Mouse (Mus musculus): Measurements from ENCODE around the gene Olfr683. TPM values are rescaled to one million over a fixed set of nuclear protein-coding genes. Genes with fewer than 3 reads are reported as not detected.

Gene Olfr683
- polyA plus RNA-seq (2014; fragmentation: Illumina TruSeq; extraction: RNeasy Lipid Tissue Mini Kit (QIAGEN cat#74804); ENCODE audit: low read depth, low replicate concordance): not detected

DNA sequence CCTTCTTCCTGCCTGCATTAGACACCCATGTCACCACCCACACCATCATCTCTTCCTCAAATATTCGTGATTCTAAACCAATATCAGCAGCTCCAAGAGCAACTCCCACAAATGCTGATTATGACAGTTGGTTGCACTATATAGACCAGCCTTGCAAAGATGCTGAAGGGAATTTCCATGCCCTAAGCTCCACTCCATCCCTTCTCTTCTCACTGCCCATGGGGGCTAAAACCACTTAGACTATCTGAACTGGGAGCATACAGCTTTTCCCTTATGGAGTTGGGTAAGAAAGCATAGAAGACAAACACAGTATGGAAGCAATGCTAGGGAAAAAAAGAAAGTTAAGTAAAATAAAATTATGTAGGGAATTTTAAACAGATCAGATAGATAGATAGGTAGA, at the start of gene Olfr683:
Gene Olfr683 (minus strand): TSS at position 101 of the 400 bp plus-strand sequence.

DNA sequence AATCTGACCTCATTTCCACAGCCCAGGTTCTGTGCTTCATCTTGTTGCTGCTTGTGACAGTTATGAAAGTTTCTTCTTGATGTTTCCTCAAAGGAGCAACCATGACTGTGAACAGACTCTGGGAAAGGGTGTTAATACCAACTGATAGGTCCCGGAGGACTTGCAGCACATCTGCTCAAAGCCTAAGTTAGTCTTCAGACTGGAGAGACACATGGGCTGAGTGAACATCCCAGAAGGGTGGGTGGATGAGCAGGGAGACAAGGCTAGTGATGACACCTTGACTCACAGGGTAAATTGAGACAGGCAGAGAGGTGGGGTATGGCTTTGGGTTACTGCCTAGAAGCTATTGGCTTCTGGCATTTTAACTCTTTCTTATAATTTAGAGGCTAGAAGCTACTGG, 39.1 kb upstream of the Olfr683 start, which contains the start of gene Olfr685:
Gene Olfr685 (minus strand): TSS at position 101 of the 400 bp plus-strand sequence.

DNA sequence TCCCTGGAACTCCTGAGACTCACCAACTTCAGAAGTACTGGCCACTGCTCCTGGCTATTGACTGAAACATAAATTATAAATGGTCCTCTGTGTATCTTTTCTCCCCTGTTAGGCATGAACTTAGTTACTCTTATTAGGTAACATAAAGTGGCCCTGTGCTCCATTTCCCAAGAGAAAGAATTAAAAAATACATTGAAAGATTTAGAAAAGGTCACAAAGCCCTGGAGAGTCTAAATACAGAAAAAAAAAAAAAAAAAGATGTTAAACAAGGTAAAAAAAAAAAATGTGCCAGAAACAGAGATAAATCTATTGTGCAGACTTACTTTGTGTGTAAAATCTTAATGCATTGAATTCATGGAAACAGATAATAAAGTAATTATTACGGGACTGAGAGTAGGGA, 16.7 kb upstream of the Olfr683 start, which contains the start of gene Olfr684:
Gene Olfr684 (minus strand): TSS at position 101 of the 400 bp plus-strand sequence.

DNA sequence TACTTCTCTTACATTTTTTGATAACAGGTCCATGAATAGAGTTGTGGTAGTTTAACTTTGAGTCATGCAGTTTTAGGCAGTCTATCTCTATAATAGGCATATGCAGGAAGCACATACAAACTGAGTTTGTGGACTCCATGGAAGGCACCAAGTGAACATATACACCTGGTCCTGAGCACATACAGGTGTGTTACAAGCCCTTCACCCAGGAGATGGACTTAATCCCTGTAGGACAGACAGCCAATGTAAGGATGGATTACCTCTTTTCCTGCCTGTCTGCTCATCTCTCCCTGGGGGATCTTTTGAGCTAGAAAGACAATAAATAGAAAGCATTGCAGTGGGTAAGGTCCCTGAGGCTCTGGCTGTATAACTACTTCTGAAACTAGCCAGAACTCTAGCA, 30.3 kb downstream of the Olfr683 start, which contains the start of gene Olfr681:
Gene Olfr681 (plus strand): TSS at position 301 of the 400 bp plus-strand sequence.

DNA sequence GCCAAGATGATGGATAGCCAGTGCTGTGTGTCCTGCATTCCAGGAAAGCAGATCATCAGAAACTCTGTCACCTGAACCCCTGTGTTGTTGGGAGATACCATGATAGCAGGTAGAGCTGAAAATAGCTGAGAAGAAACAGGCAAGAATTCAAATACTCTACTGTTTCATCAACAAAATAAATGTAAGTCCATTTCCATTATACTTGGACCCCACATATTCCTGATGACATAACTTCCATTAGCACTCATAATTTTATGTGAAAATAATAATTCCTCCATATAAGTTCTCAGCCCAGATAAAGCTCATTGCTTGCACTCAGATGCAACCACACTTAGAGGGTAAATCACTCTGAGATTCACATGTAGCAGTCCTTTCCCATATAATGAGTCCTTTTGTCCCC, 54.1 kb downstream of the Olfr683 start, which contains the start of gene Olfr680-ps1:
Gene Olfr680-ps1 (minus strand): TSS at position 101 of the 400 bp plus-strand sequence.

Other genes with a start within 250 kb of the Olfr683 start
- gene Olfr667, start 225.5 kb downstream of the Olfr683 start, polyA plus RNA-seq (2014; fragmentation: Illumina TruSeq; extraction: RNeasy Lipid Tissue Mini Kit (QIAGEN cat#74804); ENCODE audit: low read depth, low replicate concordance): not detected
- not detected for gene Olfr668, start 219.0 kb downstream of the Olfr683 start, polyA plus RNA-seq (2014; fragmentation: Illumina TruSeq; extraction: RNeasy Lipid Tissue Mini Kit (QIAGEN cat#74804); ENCODE audit: low read depth, low replicate concordance)
- not detected for gene Olfr669, start 212.8 kb downstream of the Olfr683 start, polyA plus RNA-seq (2014; fragmentation: Illumina TruSeq; extraction: RNeasy Lipid Tissue Mini Kit (QIAGEN cat#74804); ENCODE audit: low read depth, low replicate concordance)
- not detected for gene Olfr670, start 184.4 kb downstream of the Olfr683 start, polyA plus RNA-seq (2014; fragmentation: Illumina TruSeq; extraction: RNeasy Lipid Tissue Mini Kit (QIAGEN cat#74804); ENCODE audit: low read depth, low replicate concordance)
- gene Olfr671, start 167.9 kb downstream of the Olfr683 start, polyA plus RNA-seq (2014; fragmentation: Illumina TruSeq; extraction: RNeasy Lipid Tissue Mini Kit (QIAGEN cat#74804); ENCODE audit: low read depth, low replicate concordance): not detected
- not detected for gene Olfr672, start 145.0 kb downstream of the Olfr683 start, polyA plus RNA-seq (2014; fragmentation: Illumina TruSeq; extraction: RNeasy Lipid Tissue Mini Kit (QIAGEN cat#74804); ENCODE audit: low read depth, low replicate concordance)
- gene Olfr675, start 118.6 kb downstream of the Olfr683 start, polyA plus RNA-seq (2014; fragmentation: Illumina TruSeq; extraction: RNeasy Lipid Tissue Mini Kit (QIAGEN cat#74804); ENCODE audit: low read depth, low replicate concordance): not detected
- not detected for gene Olfr676, start 114.3 kb downstream of the Olfr683 start, polyA plus RNA-seq (2014; fragmentation: Illumina TruSeq; extraction: RNeasy Lipid Tissue Mini Kit (QIAGEN cat#74804); ENCODE audit: low read depth, low replicate concordance)
- gene Olfr677, start 95.6 kb downstream of the Olfr683 start, polyA plus RNA-seq (2014; fragmentation: Illumina TruSeq; extraction: RNeasy Lipid Tissue Mini Kit (QIAGEN cat#74804); ENCODE audit: low read depth, low replicate concordance): not detected
- gene Olfr678, start 82.5 kb downstream of the Olfr683 start, polyA plus RNA-seq (2014; fragmentation: Illumina TruSeq; extraction: RNeasy Lipid Tissue Mini Kit (QIAGEN cat#74804); ENCODE audit: low read depth, low replicate concordance): not detected
- gene Olfr679, start 65.8 kb downstream of the Olfr683 start, polyA plus RNA-seq (2014; fragmentation: Illumina TruSeq; extraction: RNeasy Lipid Tissue Mini Kit (QIAGEN cat#74804); ENCODE audit: low read depth, low replicate concordance): not detected
- gene Olfr680-ps1, start 54.2 kb downstream of the Olfr683 start, polyA plus RNA-seq (2014; fragmentation: Illumina TruSeq; extraction: RNeasy Lipid Tissue Mini Kit (QIAGEN cat#74804); ENCODE audit: low read depth, low replicate concordance): not detected
- gene Olfr681, start 30.2 kb downstream of the Olfr683 start, polyA plus RNA-seq (2014; fragmentation: Illumina TruSeq; extraction: RNeasy Lipid Tissue Mini Kit (QIAGEN cat#74804); ENCODE audit: low read depth, low replicate concordance): not detected
- not detected for gene Olfr684, start 16.6 kb upstream of the Olfr683 start, polyA plus RNA-seq (2014; fragmentation: Illumina TruSeq; extraction: RNeasy Lipid Tissue Mini Kit (QIAGEN cat#74804); ENCODE audit: low read depth, low replicate concordance)
- gene Olfr685, start 39.0 kb upstream of the Olfr683 start, polyA plus RNA-seq (2014; fragmentation: Illumina TruSeq; extraction: RNeasy Lipid Tissue Mini Kit (QIAGEN cat#74804); ENCODE audit: low read depth, low replicate concordance): not detected
- not detected for gene Olfr686, start 60.5 kb upstream of the Olfr683 start, polyA plus RNA-seq (2014; fragmentation: Illumina TruSeq; extraction: RNeasy Lipid Tissue Mini Kit (QIAGEN cat#74804); ENCODE audit: low read depth, low replicate concordance)
- not detected for gene Olfr688, start 141.1 kb upstream of the Olfr683 start, polyA plus RNA-seq (2014; fragmentation: Illumina TruSeq; extraction: RNeasy Lipid Tissue Mini Kit (QIAGEN cat#74804); ENCODE audit: low read depth, low replicate concordance)
- gene Olfr689, start 164.2 kb upstream of the Olfr683 start, polyA plus RNA-seq (2014; fragmentation: Illumina TruSeq; extraction: RNeasy Lipid Tissue Mini Kit (QIAGEN cat#74804); ENCODE audit: low read depth, low replicate concordance): not detected
- gene Olfr690, start 187.1 kb upstream of the Olfr683 start, polyA plus RNA-seq (2014; fragmentation: Illumina TruSeq; extraction: RNeasy Lipid Tissue Mini Kit (QIAGEN cat#74804); ENCODE audit: low read depth, low replicate concordance): not detected
- not detected for gene Olfr691, start 195.3 kb upstream of the Olfr683 start, polyA plus RNA-seq (2014; fragmentation: Illumina TruSeq; extraction: RNeasy Lipid Tissue Mini Kit (QIAGEN cat#74804); ENCODE audit: low read depth, low replicate concordance)
- not detected for gene Olfr692, start 221.2 kb upstream of the Olfr683 start, polyA plus RNA-seq (2014; fragmentation: Illumina TruSeq; extraction: RNeasy Lipid Tissue Mini Kit (QIAGEN cat#74804); ENCODE audit: low read depth, low replicate concordance)
- gene Gm5901, start 228.0 kb upstream of the Olfr683 start, polyA plus RNA-seq (2014; fragmentation: Illumina TruSeq; extraction: RNeasy Lipid Tissue Mini Kit (QIAGEN cat#74804); ENCODE audit: low read depth, low replicate concordance): not detected

Data from adrenal gland, adult 10 weeks (tissue).